Mouse (Mus musculus) lung, embryonic 16.5 days (tissue): ENCODE measurements around the gene Mast3. TPM values are rescaled to one million over a fixed set of nuclear protein-coding genes. Genes with fewer than 3 reads are reported as not detected.
"Not testable (repeated sequence)": the region's sequence is repeated elsewhere in the genome, so short reads cannot be mapped to it uniquely, and the experiment has no call there.

ENCODE experiments used
- ATAC-seq: fragments of 200-750 bp; cut with Nextera tagmentation; 2 replicates; pipeline ENCODE4 v1.8.0; 2017; ENCODE audit warnings: low read depth, mild to moderate bottlenecking, moderate library complexity
- H3K27ac ChIP-seq: fragments of 300-500 bp; sonication (generic); 2 replicates; pipeline ENCODE4 v1.5.1; 2014; ENCODE audit warnings: mild to moderate bottlenecking, control low read depth, low read length
- H3K27me3 ChIP-seq: fragments of 300-500 bp; sonication (generic); 2 replicates; pipeline ENCODE4 v1.6.1; 2014; ENCODE audit warnings: low read depth, low read length, mixed read lengths; ENCODE audit not compliant: control insufficient read depth, insufficient read depth
- H3K36me3 ChIP-seq: fragments of 300-500 bp; sonication (generic); 2 replicates; pipeline ENCODE4 v1.6.1; 2014; ENCODE audit warnings: low read length; ENCODE audit not compliant: control insufficient read depth, insufficient read depth
- H3K4me1 ChIP-seq: fragments of 300-500 bp; sonication (generic); replicated peaks from 2 replicates; pipeline ENCODE4 v1.6.1; 2014; ENCODE audit warnings: low read length, mixed read lengths; ENCODE audit not compliant: control insufficient read depth, insufficient read depth
- H3K4me2 ChIP-seq: fragments of 300-500 bp; sonication (generic); 2 replicates; pipeline ENCODE4 v1.6.1; 2014; ENCODE audit warnings: low read depth, low read length, control low read depth
- H3K4me3 ChIP-seq: fragments of 300-500 bp; sonication (generic); 2 replicates; pipeline ENCODE4 v1.5.1; 2014; ENCODE audit warnings: mild to moderate bottlenecking, low read length, control low read depth
- H3K9ac ChIP-seq: fragments of 300-500 bp; sonication (generic); 2 replicates; pipeline ENCODE4 v1.6.1; 2014; ENCODE audit warnings: low read length, control low read depth
- H3K9me3 ChIP-seq: fragments of 300-500 bp; sonication (generic); 2 replicates; pipeline ENCODE4 v1.6.1; 2016; ENCODE audit warnings: low read length; ENCODE audit not compliant: control insufficient read depth
- WGBS: fragments of 180-500 bp; shearing (Covaris S2); extraction: QIAGEN DNeasy Blood & Tissue Kit; methylation state at CpG from one replicate; pipeline ENCODE4 v1.1.7; 2014; 5-methylcytosine and 5-hydroxymethylcytosine counted together
- polyA plus RNA-seq: library from polyadenylated mRNA; unstranded; fragments of >200 nt; fragmentation: Nextera tagmentation; extraction: Ambion mirVana; gene quantifications from 2 replicates; pipeline ENCODE4 v1.2.1, GENCODE M21; 2015

Mast3 gene
- polyA plus RNA-seq, 1 experiment from 2014 or later: 14.3 TPM

- H3K27ac ChIP-seq: no peak overlapping the region
- H3K4me3 ChIP-seq: no peak overlapping the region
- WGBS: 71% methylated on average over 8 of the region's 8 CpGs
- no peak overlapping the region for H3K4me2 ChIP-seq
- H3K4me1 ChIP-seq: 0 out of 2 replicates have a peak, but pooled peaks cover 3% of the 10 kb centered on the region
- H3K9ac ChIP-seq: no peak overlapping the region
- H3K9me3 ChIP-seq: no peaks in the 10 kb centered on the region
- no peak for ATAC-seq
- no peaks in the 10 kb centered on the region for H3K27me3 ChIP-seq
- H3K36me3 ChIP-seq: no peaks in the 10 kb centered on the region
Measured at GRCm38 (mm10) chr8:70825816-70826215, 21.0 kb upstream of the Mast3 start.

GRCm38 (mm10) chr8:70823802-70824201, 18.9 kb upstream of the Mast3 start:
- Histone ChIP-seq H3K27ac (no peak overlapping the region), H3K4me2 (no peak overlapping the region), H3K4me3 (no peak overlapping the region), H3K9ac (no peak overlapping the region), H3K9me3 (no peaks in the 10 kb centered on the region), H3K4me1 (peaks cover 8% of the 10 kb centered on the region), H3K36me3 (no peaks in the 10 kb centered on the region), H3K27me3 (no peaks in the 10 kb centered on the region)
- no peak for ATAC-seq
- WGBS: 76% methylated on average over 7 of the region's 7 CpGs

GRCm38 (mm10) chr8:70822594-70822993, 17.7 kb upstream of the Mast3 start:
- H3K4me3 ChIP-seq, H3K27ac ChIP-seq, H3K9ac ChIP-seq, H3K27me3 ChIP-seq, ATAC-seq, H3K36me3 ChIP-seq, H3K4me1 ChIP-seq, H3K4me2 ChIP-seq, H3K9me3 ChIP-seq: not testable (repeated sequence)
- 78% methylated on average over 3 of the region's 3 CpGs for WGBS

GRCm38 (mm10) chr8:70821992-70822391, 17.1 kb upstream of the Mast3 start:
- Histone ChIP-seq H3K27me3 (peaks cover 2% of the 10 kb centered on the region; the same call in 1 of the 2 replicates), H3K9me3 (no peaks in the 10 kb centered on the region), H3K36me3 (no peaks in the 10 kb centered on the region), H3K4me3 (no peak overlapping the region), H3K4me1 (peaks cover 8% of the 10 kb centered on the region), H3K4me2 (no peak overlapping the region), H3K9ac (no peak overlapping the region), H3K27ac (no peak overlapping the region)
- no peak for ATAC-seq
- WGBS: 34% methylated on average over 11 of the region's 11 CpGs

GRCm38 (mm10) chr8:70821399-70821962, 16.6 kb upstream of the Mast3 start:
- Histone ChIP-seq H3K4me3 (no peak overlapping the region), H3K27me3 (peaks cover 7% of the 10 kb centered on the region), H3K36me3 (no peaks in the 10 kb centered on the region), H3K27ac (no peak overlapping the region), H3K9ac (no peak overlapping the region), H3K4me1 (peaks cover 8% of the 10 kb centered on the region), H3K4me2 (no peak overlapping the region), H3K9me3 (no peaks in the 10 kb centered on the region)
- peak; percentile 34 for ATAC-seq
- WGBS: 16% methylated on average over 29 of the region's 30 CpGs

GRCm38 (mm10) chr8:70820101-70820935, 15.5 kb upstream of the Mast3 start:
- Histone ChIP-seq H3K36me3 (no peaks in the 10 kb centered on the region), H3K4me2 (peak overlapping the region; percentile 46), H3K4me1 (peaks cover 8% of the 10 kb centered on the region), H3K27me3 (peaks cover 11% of the 10 kb centered on the region), H3K9ac (peak overlapping the region; percentile 37), H3K27ac (peak overlapping the region; percentile 33; the same call in 1 of the 2 replicates), H3K4me3 (peak overlapping the region; percentile 27; the same call in 1 of the 2 replicates), H3K9me3 (no peaks in the 10 kb centered on the region)
- WGBS: 5% methylated on average over 31 of the region's 31 CpGs
- peak; percentile 82 for ATAC-seq

GRCm38 (mm10) chr8:70816679-70817078, 11.8 kb upstream of the Mast3 start:
- peak overlapping the region; percentile 26 for H3K4me3 ChIP-seq
- H3K27me3 ChIP-seq: peaks cover 11% of the 10 kb centered on the region

GRCm38 (mm10) chr8:70812885-70813284, 8.0 kb upstream of the Mast3 start:
- no peak overlapping the region for H3K27ac ChIP-seq
- ATAC-seq: no peak
- WGBS: 45% methylated on average over 4 of the region's 4 CpGs

More at GRCm38 (mm10) chr8:70816679-70817078, 11.8 kb upstream of the Mast3 start:
- Histone ChIP-seq H3K9ac (no peak overlapping the region), H3K4me1 (peaks cover 6% of the 10 kb centered on the region), H3K4me2 (peak overlapping the region; percentile 48), H3K27ac (no peak overlapping the region), H3K9me3 (no peaks in the 10 kb centered on the region), H3K36me3 (no peaks in the 10 kb centered on the region)
- WGBS: 5% methylated on average over 28 of the region's 30 CpGs
- ATAC-seq: peak; percentile 45

GRCm38 (mm10) chr8:70812055-70812454, 7.2 kb upstream of the Mast3 start:
- ATAC-seq: no peak
- peaks cover 9% of the 10 kb centered on the region for H3K27me3 ChIP-seq
- no peak overlapping the region for H3K27ac ChIP-seq
- no peak overlapping the region for H3K4me2 ChIP-seq
- no peaks in the 10 kb centered on the region for H3K36me3 ChIP-seq
- H3K4me3 ChIP-seq: no peak overlapping the region
- H3K9ac ChIP-seq: no peak overlapping the region
- H3K4me1 ChIP-seq: no peaks in the 10 kb centered on the region
- 38% methylated on average over 4 of the region's 4 CpGs for WGBS
- no peaks in the 10 kb centered on the region for H3K9me3 ChIP-seq

More at GRCm38 (mm10) chr8:70812885-70813284, 8.0 kb upstream of the Mast3 start:
- H3K27me3 ChIP-seq: peaks cover 11% of the 10 kb centered on the region
- no peaks in the 10 kb centered on the region for H3K4me1 ChIP-seq
- no peak overlapping the region for H3K9ac ChIP-seq
- H3K4me3 ChIP-seq: no peak overlapping the region
- H3K36me3 ChIP-seq: no peaks in the 10 kb centered on the region
- H3K4me2 ChIP-seq: no peak overlapping the region
- no peaks in the 10 kb centered on the region for H3K9me3 ChIP-seq
